Comparison of ENCODE assay signal across 9 mouse cellular contexts in genomic region chr10:10688907-10689667, GRCm38 (mm10). TPM values are rescaled to one million over a fixed set of nuclear protein-coding genes. Genes with fewer than 3 reads are reported as not detected.
DNase-seq lines count a peak whose midpoint lies in the region; ATAC-seq and TF ChIP-seq lines count a peak whose summit lies in the region.
"Had no signal": no experiment of that assay in that cellular context is flagged by ENCODE, and none has a peak within 500 bp of the region (broad histone marks: within the 10 kb centered on the region; RNA-seq: fewer than 3 reads in every experiment).

No protein-coding gene starts in this region.

- H3K9me3 ChIP-seq in ES-Bruce4 (replicated peaks; ENCODE audit: control insufficient read depth, insufficient read depth, low read length, poor library complexity, severe bottlenecking) = no peaks in the 10 kb centered on the region
- H3K9me3 ChIP-seq in embryonic facial prominence, embryonic 12.5 days = no peaks in the 10 kb centered on the region
- H3K9me3 ChIP-seq in intestine, embryonic 15.5 days = no peaks in the 10 kb centered on the region
- H3K9me3 ChIP-seq in stomach, embryonic 14.5 days (ENCODE audit: control insufficient read depth, low read depth, low read length) = no peaks in the 10 kb centered on the region
- H3K9me3 ChIP-seq: G1E had no signal

- H3K4me3 ChIP-seq in gastrocnemius, adult 2 months = peak overlapping the region; percentile 55
- H3K4me3 ChIP-seq in ES-Bruce4 (ENCODE audit: low read depth, low read length) = peak overlapping the region; percentile 9; the same call in 1 of the 2 replicates
- H3K4me3 ChIP-seq in embryonic facial prominence, embryonic 12.5 days = peak overlapping the region; percentile 42
- H3K4me3 ChIP-seq in intestine, embryonic 15.5 days (replicated peaks) = peak overlapping the region; percentile 35
- H3K4me3 ChIP-seq in stomach, embryonic 14.5 days (ENCODE audit: low read depth, low read length) = peak overlapping the region; percentile 35

- no peak overlapping the region for H3K9ac ChIP-seq in ES-Bruce4 (ENCODE audit: low read depth, poor library complexity, severe bottlenecking)
- peak overlapping the region; percentile 32; the same call in 1 of the 2 replicates for H3K9ac ChIP-seq in embryonic facial prominence, embryonic 12.5 days
- 0 out of 2 replicates have a peak overlapping the region, but pooled peaks have one; percentile 8 for H3K9ac ChIP-seq in intestine, embryonic 15.5 days
- H3K9ac ChIP-seq in stomach, embryonic 14.5 days (replicated peaks; ENCODE audit: low read depth, low read length) = no peak overlapping the region

- H3K27ac ChIP-seq in gastrocnemius, adult 2 months = no peak overlapping the region
- no peak overlapping the region for H3K27ac ChIP-seq in ES-Bruce4 (ENCODE audit: insufficient read depth, low read length)
- no peak overlapping the region for H3K27ac ChIP-seq in embryonic facial prominence, embryonic 12.5 days
- H3K27ac ChIP-seq in intestine, embryonic 15.5 days = no peak overlapping the region
- no peak overlapping the region for H3K27ac ChIP-seq in stomach, embryonic 14.5 days (ENCODE audit: low read length)

- TF ChIP-seq EP300 in ES-Bruce4 (IDR thresholded peaks at IDR 0.05; ENCODE audit: insufficient read depth, low read depth, low read length) = no peak

- peak overlapping the region; percentile 81 for H3K4me2 ChIP-seq in embryonic facial prominence, embryonic 12.5 days (replicated peaks)
- peak overlapping the region; percentile 84 for H3K4me2 ChIP-seq in intestine, embryonic 15.5 days (replicated peaks)
- H3K4me2 ChIP-seq in stomach, embryonic 14.5 days (replicated peaks; ENCODE audit: low read depth, low read length) = peak overlapping the region; percentile 79

- no peak for TF ChIP-seq CTCF in gastrocnemius, adult 2 months (IDR thresholded peaks at IDR 0.05)
- TF ChIP-seq CTCF in ES-Bruce4 (IDR thresholded peaks at IDR 0.05; ENCODE audit: low read depth, low read length) = no peak

- H3K36me3 ChIP-seq in ES-Bruce4 (ENCODE audit: control insufficient read depth, insufficient read depth, low read length, poor library complexity, severe bottlenecking) = no peaks in the 10 kb centered on the region
- H3K36me3 ChIP-seq in embryonic facial prominence, embryonic 12.5 days = no peaks in the 10 kb centered on the region
- H3K36me3 ChIP-seq in intestine, embryonic 15.5 days = no peaks in the 10 kb centered on the region
- no peaks in the 10 kb centered on the region for H3K36me3 ChIP-seq in stomach, embryonic 14.5 days (ENCODE audit: control insufficient read depth, insufficient read depth, low read length)
- H3K36me3 ChIP-seq: G1E had no signal

- no peaks in the 10 kb centered on the region; the same call in 1 of the 2 replicates for H3K27me3 ChIP-seq in ES-Bruce4 (ENCODE audit: control insufficient read depth, insufficient read depth, low read length, poor library complexity, severe bottlenecking)
- H3K27me3 ChIP-seq in embryonic facial prominence, embryonic 12.5 days = peaks cover 11% of the 10 kb centered on the region
- H3K27me3 ChIP-seq in intestine, embryonic 15.5 days (replicated peaks) = peaks cover 4% of the 10 kb centered on the region
- no peaks in the 10 kb centered on the region for H3K27me3 ChIP-seq in stomach, embryonic 14.5 days (ENCODE audit: control insufficient read depth, insufficient read depth, low read length)

- intact Hi-C loops in gastrocnemius, adult 2 months (cut with DNase I) = no loop called here

- peak; percentile 26 for DNase-seq in gastrocnemius, adult 2 months
- DNase-seq in gastrocnemius, adult 18-20 months (ENCODE audit: low spot score) = no peak
- no peak for DNase-seq in cerebellum, adult 11-12 months

- H3K4me1 ChIP-seq in ES-Bruce4 (ENCODE audit: control insufficient read depth, insufficient read depth, low read length) = no peaks in the 10 kb centered on the region
- peaks cover 5% of the 10 kb centered on the region; the same call in 1 of the 2 replicates for H3K4me1 ChIP-seq in embryonic facial prominence, embryonic 12.5 days
- H3K4me1 ChIP-seq in intestine, embryonic 15.5 days (replicated peaks) = no peaks in the 10 kb centered on the region; the same call in 1 of the 2 replicates
- H3K4me1 ChIP-seq in stomach, embryonic 14.5 days (ENCODE audit: control insufficient read depth, insufficient read depth, low read length) = no peaks in the 10 kb centered on the region

- TF ChIP-seq POLR2A in ES-Bruce4 (IDR thresholded peaks at IDR 0.05; ENCODE audit: insufficient read depth, low read length) = no peak

- WGBS in embryonic facial prominence, embryonic 12.5 days = 3% methylated on average over 35 of the region's 35 CpGs
- 2% methylated on average over 35 of the region's 35 CpGs for WGBS in intestine, embryonic 15.5 days
- 1% methylated on average over 35 of the region's 35 CpGs for WGBS in stomach, embryonic 14.5 days

- no peak for ATAC-seq in embryonic facial prominence, embryonic 12.5 days (ENCODE audit: insufficient number of reproducible peaks, insufficient read depth, low FRiP score, low TSS enrichment)
- peak; percentile 53; the same call in 1 of the 2 replicates for ATAC-seq in intestine, embryonic 15.5 days
- peak; percentile 65 for ATAC-seq in megakaryocyte progenitor cell, adult 5-6 weeks (replicated peaks; ENCODE audit: poor library complexity)
- ATAC-seq in stomach, embryonic 14.5 days (ENCODE audit: insufficient number of reproducible peaks, insufficient read depth, low FRiP score, low read depth) = 0 out of 2 replicates have a peak, but pooled peaks have one; percentile 33

RNA-seq across cellular contexts. Expression of gene Gm10944, which starts 7.9 kb away (rescaled TPM):
- not detected for total RNA-seq in gastrocnemius, adult 2 months (2021)
- total RNA-seq in gastrocnemius, adult 18-20 months (2021) = not detected
- not detected in 2 replicates for polyA plus RNA-seq in ES-Bruce4 (2011; ENCODE audit: insufficient read depth, insufficient read length, low read depth, missing spikeins)
- not detected in 2 replicates for polyA plus RNA-seq in embryonic facial prominence, embryonic 12.5 days (2016; fragmentation: Nextera tagmentation; extraction: Ambion mirVana)
- polyA plus RNA-seq in intestine, embryonic 15.5 days (2015; fragmentation: Nextera tagmentation; extraction: Ambion mirVana) = not detected in 2 replicates
- total RNA-seq in megakaryocyte progenitor cell, adult 5-6 weeks (2015) = not detected in 2 replicates
- not detected in 2 replicates for total RNA-seq in megakaryocyte progenitor cell, adult 5-6 weeks (2017)
- not detected in 2 replicates for polyA plus RNA-seq in stomach, embryonic 14.5 days (2014; fragmentation: Nextera tagmentation; extraction: Ambion mirVana)
- total RNA-seq: G1E had no signal
- polyA plus RNA-seq: G1E had no signal

Comparison
In these comparisons a context has a peak if more than half of its experiments do, and no peak if none do; other contexts are left out.
1. H3K9ac ChIP-seq: peak in embryonic facial prominence, embryonic 12.5 days (single experiment) and intestine, embryonic 15.5 days (single experiment); none in ES-Bruce4 (single experiment) and stomach, embryonic 14.5 days (single experiment).
2. Peak in every context shown above with its lines, with median percentiles within 50 percentile points of each other: H3K4me3 ChIP-seq and H3K4me2 ChIP-seq.